Mouse (Mus musculus) liver, adult 2 months (tissue): ENCODE measurements around the gene Rarb. TPM values are rescaled to one million over a fixed set of nuclear protein-coding genes. Genes with fewer than 3 reads are reported as not detected.
A peak's percentile ranks its signal among the peaks of the same experiment; 100 is the strongest.

Experiments
- DNase-seq: peaks from one replicate; pipeline ENCODE4 v3.0.0-alpha.2; 2011; ENCODE audit warnings: low read depth, low spot score; ENCODE audit errors: extremely low read depth
- H3K27ac ChIP-seq: fragments of 200-500 bp; replicated peaks from 2 replicates; pipeline ENCODE4 v1.5.1; 2012; ENCODE audit warnings: low read depth, mild to moderate bottlenecking, control low read depth, inconsistent platforms, low read length; ENCODE audit not compliant: insufficient read depth
- H3K27me3 ChIP-seq: fragments of 200-500 bp; 2 replicates; pipeline ENCODE4 v1.6.1; 2012; ENCODE audit warnings: mild to moderate bottlenecking, moderate library complexity, low read length, inconsistent platforms; ENCODE audit not compliant: control insufficient read depth, insufficient read depth
- H3K36me3 ChIP-seq: fragments of 200-500 bp; 2 replicates; pipeline ENCODE4 v1.6.1; 2012; ENCODE audit warnings: low read length, inconsistent platforms; ENCODE audit not compliant: control insufficient read depth, insufficient read depth
- H3K4me1 ChIP-seq: fragments of 200-500 bp; 2 replicates; pipeline ENCODE4 v1.6.1; 2011; ENCODE audit warnings: low read length; ENCODE audit not compliant: control insufficient read depth, insufficient read depth
- H3K4me3 ChIP-seq: fragments of 200-500 bp; 2 replicates; pipeline ENCODE4 v1.5.1; 2011; ENCODE audit warnings: low read depth, mild to moderate bottlenecking, control low read depth, low read length, moderate library complexity; ENCODE audit not compliant: insufficient read depth
- H3K79me2 ChIP-seq: fragments of 200-500 bp; 2 replicates; pipeline ENCODE4 v1.6.1; 2012; ENCODE audit warnings: inconsistent platforms, mild to moderate bottlenecking, low read length, moderate library complexity; ENCODE audit not compliant: control insufficient read depth, insufficient read depth
- H3K9ac ChIP-seq: fragments of 200-500 bp; 2 replicates; pipeline ENCODE4 v1.6.1; 2012; ENCODE audit warnings: low read depth, mild to moderate bottlenecking, control low read depth, inconsistent platforms, low read length
- CTCF ChIP-seq: fragments of 200-500 bp; IDR thresholded peaks from 2 replicates; pipeline ENCODE4 v1.5.1; 2011; ENCODE audit warnings: low read depth, low read length, control low read depth
- POLR2A ChIP-seq: fragments of 200-500 bp; IDR thresholded peaks from 2 replicates; pipeline ENCODE4 v1.6.1; 2011; ENCODE audit warnings: low read length, control low read depth; ENCODE audit not compliant: insufficient read depth; ENCODE audit errors: extremely low read depth
- WGBS: fragments of 180-500 bp; shearing (Covaris S2); methylation state at CpG from one replicate; pipeline ENCODE4 v1.1.7; 2018; 5-methylcytosine and 5-hydroxymethylcytosine counted together
- polyA plus RNA-seq: library from polyadenylated mRNA; depleted of rRNA; stranded (reverse); fragments of >200 nt; gene quantifications from 2 replicates; pipeline ENCODE4 v1.2.3, GENCODE M21; 2012; rRNA removed
- total RNA-seq: library from RNA; depleted of rRNA; stranded (reverse); fragments of >200 nt; gene quantifications from 2 replicates; pipeline ENCODE4 v1.2.3, GENCODE M21; 2014; rRNA removed

Gene Rarb
- total RNA-seq (6.9 and 13.2 TPM in 2 replicates), polyA plus RNA-seq (2.8 and 5.4 TPM in 2 replicates)

- no peak within 1 kb of the TSS for H3K4me3 ChIP-seq
- 95% methylated on average over 4 of the region's 4 CpGs for WGBS
- no peak for DNase-seq
These were observed at the start of gene Rarb for GRCm38 (mm10) chr14:16818602-16819250. TSS of gene Rarb (minus strand) at chr14:16819156.

GRCm38 (mm10) chr14:16842036-16842435 is 23.1 kb upstream of the Rarb start:
- Histone ChIP-seq H3K9ac (no peak overlapping the region), H3K4me3 (no peak overlapping the region), H3K27ac (no peak overlapping the region), H3K36me3 (no peaks in the 10 kb centered on the region), H3K79me2 (no peaks in the 10 kb centered on the region), H3K4me1 (peaks cover 4% of the 10 kb centered on the region; the same call in 1 of the 2 replicates), H3K27me3 (no peaks in the 10 kb centered on the region)
- DNase-seq = no peak
- WGBS = 81% methylated on average over 3 of the region's 3 CpGs
- no peak for TF ChIP-seq POLR2A
- TF ChIP-seq CTCF = no peak

More at GRCm38 (mm10) chr14:16818602-16819250, at the start of gene Rarb:
- Histone ChIP-seq H3K4me1 (no peaks in the 10 kb centered on the region), H3K27me3 (no peaks in the 10 kb centered on the region), H3K79me2 (no peaks in the 10 kb centered on the region), H3K36me3 (no peaks in the 10 kb centered on the region), H3K9ac (no peak within 1 kb of the TSS), H3K27ac (no peak within 1 kb of the TSS)
- TF ChIP-seq CTCF = no peak
- TF ChIP-seq POLR2A = no peak

GRCm38 (mm10) chr14:16841597-16841989 is 22.6 kb upstream of the Rarb start:
- Histone ChIP-seq H3K27ac (no peak overlapping the region), H3K4me1 (peaks cover 4% of the 10 kb centered on the region; the same call in 1 of the 2 replicates), H3K4me3 (no peak overlapping the region), H3K36me3 (no peaks in the 10 kb centered on the region), H3K79me2 (no peaks in the 10 kb centered on the region), H3K9ac (no peak overlapping the region), H3K27me3 (no peaks in the 10 kb centered on the region)
- no peak for DNase-seq
- no peak for TF ChIP-seq POLR2A
- TF ChIP-seq CTCF = no peak
- WGBS = 92% methylated on average over 6 of the region's 6 CpGs

- H3K36me3 ChIP-seq = no peaks in the 10 kb centered on the region
- H3K79me2 ChIP-seq = no peaks in the 10 kb centered on the region
- H3K9ac ChIP-seq = no peak overlapping the region
- no peak for TF ChIP-seq POLR2A
- TF ChIP-seq CTCF = no peak
- H3K27ac ChIP-seq = no peak overlapping the region
- no peaks in the 10 kb centered on the region for H3K27me3 ChIP-seq
- peaks cover 4% of the 10 kb centered on the region; the same call in 1 of the 2 replicates for H3K4me1 ChIP-seq
- 52% methylated on average over 8 of the region's 8 CpGs for WGBS
- no peak overlapping the region for H3K4me3 ChIP-seq
- DNase-seq = peak; percentile 33
These were observed 22.1 kb upstream of the Rarb start for GRCm38 (mm10) chr14:16840951-16841596.

- Histone ChIP-seq H3K4me3 (no peak overlapping the region), H3K79me2 (no peaks in the 10 kb centered on the region), H3K4me1 (peaks cover 4% of the 10 kb centered on the region; the same call in 1 of the 2 replicates), H3K27ac (no peak overlapping the region), H3K27me3 (no peaks in the 10 kb centered on the region), H3K36me3 (no peaks in the 10 kb centered on the region), H3K9ac (no peak overlapping the region)
- TF ChIP-seq POLR2A (no peak), CTCF (no peak)
- WGBS = 100% methylated on average over 2 of the region's 2 CpGs
- no peak for DNase-seq
These were observed 21.2 kb upstream of the Rarb start for GRCm38 (mm10) chr14:16840135-16840534.

- H3K36me3 ChIP-seq = no peaks in the 10 kb centered on the region
- TF ChIP-seq POLR2A (no peak), CTCF (no peak)
- DNase-seq = no peak
- no peak overlapping the region for H3K9ac ChIP-seq
- H3K4me1 ChIP-seq = no peaks in the 10 kb centered on the region
- H3K79me2 ChIP-seq = no peaks in the 10 kb centered on the region
- H3K27ac ChIP-seq = no peak overlapping the region
- H3K4me3 ChIP-seq = no peak overlapping the region
- 67% methylated on average over 1 of the region's 1 CpGs for WGBS
- H3K27me3 ChIP-seq = no peaks in the 10 kb centered on the region
These were observed 3.7 kb downstream of the Rarb start for GRCm38 (mm10) chr14:16815096-16815741.
